Comparison of ENCODE assay signal across 9 mouse cellular contexts in the genomic region with DNA sequence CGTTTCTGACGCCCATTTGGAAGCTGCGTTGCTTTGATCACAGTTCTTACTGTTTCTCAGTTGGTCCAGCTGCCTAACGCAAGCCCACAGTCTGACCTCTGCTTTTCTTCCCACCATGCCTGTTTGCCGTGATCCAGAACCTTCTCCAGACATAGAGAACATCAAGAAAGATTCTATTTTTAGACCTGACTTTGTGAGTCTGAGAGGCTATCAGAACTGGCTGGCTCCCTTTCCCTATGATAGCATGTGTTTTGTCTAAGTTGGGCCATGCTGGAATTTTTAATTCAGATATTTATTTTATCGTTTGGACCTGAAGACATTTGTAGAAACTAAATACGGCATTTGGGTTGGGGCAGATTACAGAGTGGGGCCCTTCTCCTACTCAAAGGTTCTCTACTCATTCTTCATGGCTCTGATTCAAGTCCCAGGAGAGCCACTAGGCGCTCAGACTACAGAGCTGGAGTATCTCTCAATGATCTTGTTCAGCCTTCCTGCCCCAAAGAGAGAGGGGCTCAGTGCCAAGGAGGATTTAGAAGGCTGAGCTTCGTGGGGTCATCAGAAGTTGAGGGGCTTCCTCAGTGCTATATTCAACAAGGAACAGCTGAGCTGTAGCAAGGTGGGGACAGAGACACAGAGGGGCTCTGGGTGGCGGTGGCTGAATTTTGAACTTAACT.
DNase-seq lines count a peak whose midpoint lies in the region; ATAC-seq and TF ChIP-seq lines count a peak whose summit lies in the region.
"Had no signal": no experiment of that assay in that cellular context is flagged by ENCODE, and none has a peak within 500 bp of the region (broad histone marks: within the 10 kb centered on the region; RNA-seq: fewer than 3 reads in every experiment).

No protein-coding gene starts in this region.

- no peaks in the 10 kb centered on the region for H3K27me3 ChIP-seq in hindbrain, embryonic 11.5 days (ENCODE audit: control insufficient read depth, insufficient read depth, low read length)
- H3K27me3 ChIP-seq in hindbrain, embryonic 10.5 days (ENCODE audit: insufficient read depth, poor library complexity, severe bottlenecking) = no peaks in the 10 kb centered on the region
- no peaks in the 10 kb centered on the region for H3K27me3 ChIP-seq in heart, postnatal 0 days (ENCODE audit: control insufficient read depth, insufficient read depth, low read length)
- H3K27me3 ChIP-seq: megakaryocyte, embryonic 14.5 days had no signal

- 0 out of 2 replicates have a peak overlapping the region, but pooled peaks have one; percentile 33 for H3K27ac ChIP-seq in hindbrain, embryonic 11.5 days (ENCODE audit: low read depth, low read length)
- no peak overlapping the region for H3K27ac ChIP-seq in hindbrain, embryonic 10.5 days
- peak overlapping the region; percentile 72 for H3K27ac ChIP-seq in embryonic fibroblast, embryonic 13.5 days (ENCODE audit: insufficient read depth, low read length)
- H3K27ac ChIP-seq in heart, postnatal 0 days (ENCODE audit: low read depth) = peak overlapping the region; percentile 39

- no peak for TF ChIP-seq EP300 in heart, postnatal 0 days (IDR thresholded peaks at IDR 0.05; ENCODE audit: low read depth)

- H3K36me3 ChIP-seq in hindbrain, embryonic 11.5 days (ENCODE audit: control insufficient read depth, insufficient read depth, low read length) = no peaks in the 10 kb centered on the region
- H3K36me3 ChIP-seq in hindbrain, embryonic 10.5 days = no peaks in the 10 kb centered on the region
- H3K36me3 ChIP-seq in heart, postnatal 0 days (replicated peaks; ENCODE audit: control insufficient read depth, insufficient read depth, low read length) = no peaks in the 10 kb centered on the region

- 75% methylated on average over 10 of the region's 10 CpGs for WGBS in hindbrain, embryonic 11.5 days
- WGBS in hindbrain, embryonic 10.5 days = 69% methylated on average over 10 of the region's 10 CpGs
- WGBS in heart, postnatal 0 days = 41% methylated on average over 10 of the region's 10 CpGs

- TF ChIP-seq CTCF in embryonic fibroblast, embryonic 13.5 days (IDR thresholded peaks at IDR 0.05; ENCODE audit: borderline replicate concordance, insufficient read depth, low read length) = no peak
- no peak for TF ChIP-seq CTCF in heart, postnatal 0 days (IDR thresholded peaks at IDR 0.05; ENCODE audit: low read depth)

- no peak overlapping the region for H3K4me3 ChIP-seq in hindbrain, embryonic 11.5 days (ENCODE audit: low read depth, low read length)
- H3K4me3 ChIP-seq in hindbrain, embryonic 10.5 days = no peak overlapping the region
- no peak overlapping the region for H3K4me3 ChIP-seq in embryonic fibroblast, embryonic 13.5 days (ENCODE audit: insufficient read depth, low read length)
- no peak overlapping the region for H3K4me3 ChIP-seq in heart, postnatal 0 days (ENCODE audit: low read depth, low read length)
- H3K4me3 ChIP-seq: megakaryocyte, embryonic 14.5 days had no signal

- no peaks in the 10 kb centered on the region for H3K9me3 ChIP-seq in hindbrain, embryonic 11.5 days (ENCODE audit: control insufficient read depth, low read length)
- no peaks in the 10 kb centered on the region for H3K9me3 ChIP-seq in hindbrain, embryonic 10.5 days
- H3K9me3 ChIP-seq in heart, postnatal 0 days (replicated peaks; ENCODE audit: control insufficient read depth, low read length) = no peaks in the 10 kb centered on the region

- H3K4me2 ChIP-seq in hindbrain, embryonic 11.5 days (replicated peaks; ENCODE audit: low read depth, low read length) = no peak overlapping the region
- no peak overlapping the region for H3K4me2 ChIP-seq in heart, postnatal 0 days (ENCODE audit: low read depth, low read length)

- 0 out of 2 replicates have a peak, but pooled peaks cover 2% of the 10 kb centered on the region for H3K4me1 ChIP-seq in hindbrain, embryonic 11.5 days (replicated peaks; ENCODE audit: control insufficient read depth, insufficient read depth, low read length)
- peaks cover 25% of the 10 kb centered on the region for H3K4me1 ChIP-seq in hindbrain, embryonic 10.5 days (replicated peaks)
- peaks cover 3% of the 10 kb centered on the region; the same call in 1 of the 2 replicates for H3K4me1 ChIP-seq in embryonic fibroblast, embryonic 13.5 days (ENCODE audit: control insufficient read depth, insufficient read depth, low read length)
- peaks cover 7% of the 10 kb centered on the region for H3K4me1 ChIP-seq in heart, postnatal 0 days (ENCODE audit: control insufficient read depth, insufficient read depth)
- H3K4me1 ChIP-seq: megakaryocyte, embryonic 14.5 days had no signal

- no peak for ATAC-seq in hindbrain, embryonic 11.5 days (ENCODE audit: low FRiP score)
- ATAC-seq in heart, postnatal 0 days (ENCODE audit: insufficient read depth, low read depth) = peak; percentile 54; the same call in 1 of the 2 replicates

- no peak overlapping the region for H3K9ac ChIP-seq in hindbrain, embryonic 11.5 days (ENCODE audit: low read depth, low read length)
- no peak overlapping the region for H3K9ac ChIP-seq in heart, postnatal 0 days (replicated peaks; ENCODE audit: low read depth, low read length)

- TF ChIP-seq POLR2A in embryonic fibroblast, embryonic 13.5 days (IDR thresholded peaks at IDR 0.05; ENCODE audit: low read depth, low read length) = no peak; the same call in 1 of the 2 replicates

- DNase-seq in hindbrain, embryonic 11.5 days (ENCODE audit: low spot score) = no peak
- no peak for DNase-seq in hindbrain, embryonic 10.5 days (ENCODE audit: low spot score)
- peak; percentile 30 for DNase-seq in heart, postnatal 0 days (ENCODE audit: low spot score)
- DNase-seq in lung, postnatal 14 days = peak; percentile 26
- DNase-seq in kidney, postnatal 14 days = no peak
- DNase-seq in thymus, adult 18-20 months = no peak
- DNase-seq: thymus, postnatal 25 days had no signal

Comparison
In these comparisons a context has a peak if more than half of its experiments do, and no peak if none do; other contexts are left out.
1. DNase-seq: peak in heart, postnatal 0 days (single experiment) and lung, postnatal 14 days (single experiment); none in hindbrain, embryonic 11.5 days (single experiment), hindbrain, embryonic 10.5 days (single experiment), kidney, postnatal 14 days (single experiment) and thymus, adult 18-20 months (0 of 2).